26 mouse cellular contexts compared by ENCODE assay signal in the genomic region with DNA sequence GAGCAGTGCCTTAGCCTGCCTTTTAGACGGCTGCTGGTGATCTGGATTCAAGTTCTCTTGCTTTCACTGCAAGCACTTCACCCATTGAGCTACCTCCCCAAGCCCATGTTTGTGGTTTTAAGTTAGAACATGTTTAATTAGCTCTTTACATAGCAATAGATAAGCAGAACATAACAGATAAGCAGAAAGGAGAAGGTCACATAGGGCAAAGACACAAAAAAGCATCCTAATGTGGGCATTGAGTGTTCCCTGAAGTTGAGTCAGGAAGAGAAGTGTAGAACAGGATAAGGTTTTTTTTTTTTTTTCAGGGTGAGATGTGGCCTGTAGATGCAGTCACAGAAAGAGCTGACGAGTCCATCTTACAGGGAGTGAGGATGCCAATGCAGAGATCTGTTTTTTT.
"Had no signal": no experiment of that assay in that cellular context is flagged by ENCODE, and none has a peak within 500 bp of the region (broad histone marks: within the 10 kb centered on the region; RNA-seq: fewer than 3 reads in every experiment).

No protein-coding gene starts in this region.

- H3K9ac ChIP-seq: embryonic facial prominence, embryonic 12.5 days; embryonic facial prominence, embryonic 13.5 days; embryonic facial prominence, embryonic 15.5 days; forebrain, embryonic 12.5 days; forebrain, embryonic 13.5 days; forebrain, embryonic 15.5 days; forebrain, postnatal 0 days had no signal

- H3K27ac ChIP-seq: embryonic facial prominence, embryonic 10.5 days; embryonic facial prominence, embryonic 12.5 days; embryonic facial prominence, embryonic 13.5 days; embryonic facial prominence, embryonic 15.5 days; forebrain, embryonic 10.5 days; forebrain, embryonic 12.5 days; forebrain, embryonic 13.5 days; forebrain, embryonic 15.5 days; gastrocnemius, adult 2 months; heart, adult 2 months; heart, embryonic 10.5 days had no signal

- ATAC-seq: forebrain, embryonic 13.5 days; forebrain, embryonic 14.5 days; forebrain, embryonic 15.5 days; forebrain, embryonic 16.5 days; forebrain, postnatal 0 days had no signal

- H3K9me3 ChIP-seq: embryonic facial prominence, embryonic 12.5 days; embryonic facial prominence, embryonic 13.5 days; embryonic facial prominence, embryonic 15.5 days; forebrain, embryonic 10.5 days; forebrain, embryonic 12.5 days; forebrain, embryonic 13.5 days; forebrain, embryonic 15.5 days; heart, embryonic 10.5 days had no signal

- H3K4me2 ChIP-seq: embryonic facial prominence, embryonic 12.5 days; embryonic facial prominence, embryonic 13.5 days; embryonic facial prominence, embryonic 15.5 days; forebrain, embryonic 12.5 days; forebrain, embryonic 13.5 days; forebrain, embryonic 15.5 days had no signal

- DNase-seq: cerebellum, adult 9-11 months; cerebellum, postnatal 10 days; cerebellum, postnatal 14 days; cerebellum, postnatal 25 days; cerebellum, postnatal 36 days; embryo, embryonic 11 days; forebrain, postnatal 0 days; gastrocnemius, adult 2 months; gastrocnemius, postnatal 10 days; gastrocnemius, postnatal 14 days; gastrocnemius, postnatal 36 days; heart, adult 11 months; heart, adult 18-20 months; heart, adult 2 months had no signal

- H3K4me1 ChIP-seq: embryonic facial prominence, embryonic 10.5 days; embryonic facial prominence, embryonic 12.5 days; embryonic facial prominence, embryonic 13.5 days; embryonic facial prominence, embryonic 15.5 days; forebrain, embryonic 12.5 days; forebrain, embryonic 13.5 days; forebrain, embryonic 15.5 days; heart, embryonic 10.5 days had no signal

- H3K36me3 ChIP-seq: embryonic facial prominence, embryonic 10.5 days; embryonic facial prominence, embryonic 12.5 days; embryonic facial prominence, embryonic 13.5 days; embryonic facial prominence, embryonic 15.5 days; forebrain, embryonic 10.5 days; forebrain, embryonic 12.5 days; forebrain, embryonic 15.5 days; heart, embryonic 10.5 days had no signal

- H3K27me3 ChIP-seq: embryonic facial prominence, embryonic 12.5 days; embryonic facial prominence, embryonic 13.5 days; embryonic facial prominence, embryonic 15.5 days; forebrain, embryonic 12.5 days; forebrain, embryonic 13.5 days; forebrain, embryonic 15.5 days had no signal

- H3K4me3 ChIP-seq: embryonic facial prominence, embryonic 10.5 days; embryonic facial prominence, embryonic 12.5 days; embryonic facial prominence, embryonic 13.5 days; embryonic facial prominence, embryonic 15.5 days; erythroblast, embryonic 14.5 days; forebrain, embryonic 10.5 days; forebrain, embryonic 12.5 days; forebrain, embryonic 13.5 days; forebrain, embryonic 15.5 days; gastrocnemius, adult 2 months; heart, adult 2 months; heart, embryonic 10.5 days had no signal
